Mouse (Mus musculus): ENCODE measurements around the gene Vmn2r81.
"Not testable (repeated sequence)": the region's sequence is repeated elsewhere in the genome, so short reads cannot be mapped to it uniquely, and the experiment has no call there.

Gene Vmn2r81

GRCm38 (mm10) chr10:79247392-79247791, at the start of gene Vmn2r81:
Gene Vmn2r81, plus strand, starts transcription at chr10:79247692.
- not testable (repeated sequence) for DNase-seq (ENCODE audit: low spot score)

GRCm38 (mm10) chr10:79199973-79200372, 47.5 kb upstream of the Vmn2r81 start:
- not testable (repeated sequence) for DNase-seq (ENCODE audit: low spot score)

GRCm38 (mm10) chr10:79220432-79220831, 27.1 kb upstream of the Vmn2r81 start:
- no peak for DNase-seq (ENCODE audit: low spot score)

GRCm38 (mm10) chr10:79221606-79222005, 25.9 kb upstream of the Vmn2r81 start:
- DNase-seq (ENCODE audit: low spot score), result no peak

GRCm38 (mm10) chr10:79222214-79222613, 25.3 kb upstream of the Vmn2r81 start:
- DNase-seq (ENCODE audit: low spot score), result no peak

GRCm38 (mm10) chr10:79322033-79322736, 74.7 kb downstream of the Vmn2r81 start:
- peak; percentile 5 for DNase-seq (ENCODE audit: low spot score)

GRCm38 (mm10) chr10:79322737-79323086, 75.2 kb downstream of the Vmn2r81 start:
- DNase-seq (ENCODE audit: low spot score), result no peak

Measured in embryo, embryonic 10 days (tissue).